Mouse (Mus musculus) G1E (cell line): Measurements from ENCODE around the gene Timm17a.

Source experiments
- CTCF ChIP-seq: IDR thresholded peaks from 2 replicates; pipeline ENCODE4 v1.5.1; 2012; ENCODE audit warnings: low read depth, low read length, inconsistent platforms, mixed read lengths
- GATA1 ChIP-seq: IDR thresholded peaks from 2 replicates; pipeline ENCODE4 v1.6.1; 2012; ENCODE audit warnings: borderline replicate concordance, low read length, inconsistent platforms, mixed read lengths

- TF ChIP-seq CTCF, result no peak
- TF ChIP-seq GATA1, result no peak
These were observed 65.1 kb downstream of the Timm17a start for GRCm38 (mm10) chr1:135248434-135248850.
